Mouse (Mus musculus) lung, adult 2 months (tissue): ENCODE data around the gene Ppp1cb. TPM values are rescaled to one million over a fixed set of nuclear protein-coding genes. Genes with fewer than 3 reads are reported as not detected.

Source experiments
- DNase-seq: peaks from one replicate; pipeline ENCODE4 v3.0.0; 2022
- H3K4me1 ChIP-seq: fragments of 200-500 bp; 2 replicates; pipeline ENCODE4 v1.6.1; 2011; ENCODE audit warnings: low read length; ENCODE audit not compliant: control insufficient read depth, insufficient read depth
- H3K4me3 ChIP-seq: fragments of 200-500 bp; replicated peaks from 2 replicates; pipeline ENCODE3; 2011; ENCODE audit warnings: low read depth, mild to moderate bottlenecking, control low read depth, low read length; ENCODE audit errors: extremely low read depth
- CTCF ChIP-seq: fragments of 200-500 bp; IDR thresholded peaks from 2 replicates; pipeline ENCODE4 v1.5.1; 2011; ENCODE audit warnings: mild to moderate bottlenecking, low read length, control low read depth; ENCODE audit not compliant: insufficient read depth
- POLR2A ChIP-seq: fragments of 200-500 bp; IDR thresholded peaks from 2 replicates; pipeline ENCODE4 v1.6.1; 2011; ENCODE audit warnings: low read depth, mild to moderate bottlenecking, control low read depth, low read length, borderline replicate concordance; ENCODE audit errors: extremely low read depth
- WGBS: fragments of 180-500 bp; shearing (Covaris S2); methylation state at CpG from one replicate; pipeline ENCODE4 v1.1.7; 2018; 5-methylcytosine and 5-hydroxymethylcytosine counted together
- polyA plus RNA-seq: library from polyadenylated mRNA; depleted of rRNA; stranded (reverse); fragments of >200 nt; gene quantifications from 2 replicates; pipeline ENCODE4 v1.2.3, GENCODE M21; 2012

Gene Ppp1cb
- polyA plus RNA-seq, 1 experiment: 44.2 TPM

DNA sequence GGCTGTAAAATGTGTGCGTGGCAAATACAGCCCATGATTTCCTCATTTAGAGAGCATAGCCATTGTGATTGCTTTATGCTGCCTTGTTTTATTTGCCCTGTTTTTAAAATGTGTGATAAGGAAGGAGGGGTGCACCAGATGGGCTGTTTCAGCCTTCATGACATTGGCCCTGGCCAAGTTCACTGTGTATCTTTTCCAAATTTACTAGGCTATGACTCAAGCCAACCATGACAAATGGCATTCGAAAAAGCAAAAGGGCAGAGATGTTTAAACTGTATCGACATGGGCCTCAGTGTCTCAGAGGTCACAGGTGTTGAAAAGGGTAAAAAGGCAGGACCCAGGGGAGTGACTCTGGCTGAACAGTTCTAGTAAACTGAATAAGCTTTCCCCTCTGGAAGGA is 17.3 kb upstream of the Ppp1cb start:
- WGBS: 44% methylated on average over 3 of the region's 3 CpGs
- no peak for TF ChIP-seq CTCF
- TF ChIP-seq POLR2A: no peak
- peak; percentile 11 for DNase-seq
- no peaks in the 10 kb centered on the region; the same call in 1 of the 2 replicates for H3K4me1 ChIP-seq
- H3K4me3 ChIP-seq: no peak overlapping the region

DNA sequence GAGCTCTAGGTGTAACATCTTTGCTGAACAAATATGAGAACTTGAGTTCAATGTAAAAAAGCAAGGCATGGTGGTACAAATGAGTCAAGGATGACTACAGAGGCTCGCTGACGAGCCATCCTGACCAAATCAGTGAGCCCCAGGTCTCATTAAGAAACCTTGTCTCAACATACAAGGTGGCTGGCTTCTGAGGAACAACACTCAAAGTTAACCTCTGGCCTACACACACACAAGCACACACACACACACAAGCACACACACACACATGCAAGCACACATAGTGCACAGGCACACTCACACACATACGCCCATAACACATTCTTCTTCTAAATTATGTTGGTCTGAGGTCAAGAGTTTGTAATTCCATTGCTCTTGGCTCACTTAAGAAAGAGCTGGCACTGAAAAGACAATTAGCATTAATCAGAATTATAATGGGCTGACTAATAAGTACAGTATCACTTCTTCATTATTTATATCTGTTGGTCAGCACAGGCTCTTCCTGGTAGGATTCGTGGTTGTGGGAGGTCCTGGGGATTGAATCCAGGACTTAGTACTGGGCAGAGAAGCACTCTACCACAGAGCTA is 16.6 kb upstream of the Ppp1cb start:
- H3K4me3 ChIP-seq: no peak overlapping the region
- no peak for DNase-seq
- H3K4me1 ChIP-seq: no peaks in the 10 kb centered on the region; the same call in 1 of the 2 replicates
- 76% methylated on average over 4 of the region's 4 CpGs for WGBS
- TF ChIP-seq CTCF: no peak
- TF ChIP-seq POLR2A: no peak

DNA sequence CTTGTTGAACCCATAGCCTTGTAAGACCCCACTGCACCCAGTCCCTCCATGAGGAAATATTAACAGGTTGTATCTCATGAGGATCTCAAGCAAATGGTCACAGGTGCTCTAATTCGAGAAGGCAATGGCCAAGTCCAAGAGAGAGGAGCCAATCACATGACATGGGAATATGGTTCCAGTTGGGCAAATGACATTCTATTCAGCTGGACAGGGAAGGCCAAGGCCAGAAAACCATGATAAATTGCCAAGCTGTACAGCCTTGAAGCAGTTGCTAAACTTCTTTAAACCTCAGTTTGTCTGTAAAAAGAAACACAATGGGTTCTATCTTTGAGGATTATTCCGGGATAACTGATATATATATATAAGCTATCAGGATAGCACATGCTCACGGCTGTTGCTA is 14.7 kb upstream of the Ppp1cb start:
- no peak for DNase-seq
- TF ChIP-seq CTCF (no peak), POLR2A (no peak)
- Histone ChIP-seq H3K4me3 (no peak overlapping the region), H3K4me1 (no peaks in the 10 kb centered on the region)
- 82% methylated on average over 3 of the region's 3 CpGs for WGBS

DNA sequence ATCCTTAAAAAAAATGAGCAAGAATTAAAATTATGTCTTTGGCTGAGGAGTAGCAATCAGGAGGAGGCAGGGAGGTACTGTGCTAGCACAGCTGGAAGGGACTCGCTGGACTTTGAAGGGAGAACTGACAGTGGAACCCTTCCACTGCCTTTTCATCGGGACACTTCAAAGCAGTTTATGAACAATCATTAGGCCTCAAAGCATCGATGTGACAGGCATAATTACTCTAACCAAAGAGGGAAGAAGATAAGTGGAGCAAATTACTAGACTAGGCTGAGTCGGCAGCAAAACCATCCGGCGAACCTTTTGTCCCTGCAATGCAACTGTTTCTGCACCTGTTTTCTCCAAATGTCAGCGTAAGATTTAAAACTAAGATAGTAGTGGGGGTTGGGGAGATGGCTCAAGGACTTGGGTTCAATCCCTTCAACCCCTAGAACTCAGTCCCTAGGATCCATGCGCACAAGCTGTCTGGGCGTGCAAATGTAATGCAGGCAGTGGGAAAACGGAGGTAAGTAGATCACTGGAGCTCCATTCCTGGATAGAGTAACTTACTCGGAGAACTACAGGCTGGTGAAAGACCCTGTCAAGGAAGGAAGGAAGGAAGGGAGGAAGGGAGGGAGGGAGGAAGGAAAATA is 13.2 kb upstream of the Ppp1cb start:
- TF ChIP-seq POLR2A: no peak
- TF ChIP-seq CTCF: no peak
- H3K4me1 ChIP-seq: no peaks in the 10 kb centered on the region
- no peak overlapping the region for H3K4me3 ChIP-seq
- WGBS: 64% methylated on average over 11 of the region's 11 CpGs
- no peak for DNase-seq

DNA sequence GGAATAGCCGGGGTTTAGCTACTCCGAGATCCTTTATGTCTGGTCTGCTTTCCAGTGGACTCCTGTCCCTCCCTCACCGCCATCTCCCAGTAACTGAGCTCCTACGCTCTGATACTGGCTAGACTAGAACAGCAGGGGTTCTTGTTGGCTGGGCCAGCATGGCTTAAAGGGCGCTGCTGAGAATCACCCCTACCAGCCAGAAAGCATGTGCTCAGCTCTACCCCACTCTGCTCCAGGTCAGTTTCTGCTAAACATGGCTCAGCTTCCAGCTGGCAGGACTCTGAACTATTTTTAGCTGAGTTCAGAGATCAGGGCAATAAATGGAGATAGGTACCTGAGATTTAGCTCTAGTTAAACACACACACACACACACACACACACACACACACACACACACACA is 12.2 kb upstream of the Ppp1cb start:
- no peak overlapping the region for H3K4me3 ChIP-seq
- WGBS: 78% methylated on average over 5 of the region's 5 CpGs
- no peak for TF ChIP-seq CTCF
- no peak for TF ChIP-seq POLR2A
- no peaks in the 10 kb centered on the region for H3K4me1 ChIP-seq
- DNase-seq: no peak

DNA sequence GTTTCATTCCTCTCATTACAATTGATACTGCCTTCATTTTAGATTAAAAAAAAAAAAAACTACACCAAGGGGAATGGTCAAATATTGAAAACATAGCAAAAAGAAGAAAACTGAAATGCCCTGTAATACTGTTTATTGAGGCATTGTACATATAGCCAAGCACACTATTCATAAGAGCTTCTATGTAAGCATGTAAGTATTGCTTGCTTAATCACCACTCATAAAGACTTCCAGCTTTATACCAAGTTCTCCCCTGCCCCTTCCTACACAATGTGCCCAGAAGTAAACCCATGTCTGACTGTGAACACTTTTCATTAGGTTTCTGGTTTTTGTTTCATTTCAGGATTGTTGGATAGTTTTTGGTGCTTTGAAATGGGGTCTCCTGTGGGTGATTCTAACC is 11.8 kb upstream of the Ppp1cb start:
- no peak for DNase-seq
- TF ChIP-seq POLR2A (no peak), CTCF (no peak)
- H3K4me3 ChIP-seq: no peak overlapping the region
- H3K4me1 ChIP-seq: no peaks in the 10 kb centered on the region

DNA sequence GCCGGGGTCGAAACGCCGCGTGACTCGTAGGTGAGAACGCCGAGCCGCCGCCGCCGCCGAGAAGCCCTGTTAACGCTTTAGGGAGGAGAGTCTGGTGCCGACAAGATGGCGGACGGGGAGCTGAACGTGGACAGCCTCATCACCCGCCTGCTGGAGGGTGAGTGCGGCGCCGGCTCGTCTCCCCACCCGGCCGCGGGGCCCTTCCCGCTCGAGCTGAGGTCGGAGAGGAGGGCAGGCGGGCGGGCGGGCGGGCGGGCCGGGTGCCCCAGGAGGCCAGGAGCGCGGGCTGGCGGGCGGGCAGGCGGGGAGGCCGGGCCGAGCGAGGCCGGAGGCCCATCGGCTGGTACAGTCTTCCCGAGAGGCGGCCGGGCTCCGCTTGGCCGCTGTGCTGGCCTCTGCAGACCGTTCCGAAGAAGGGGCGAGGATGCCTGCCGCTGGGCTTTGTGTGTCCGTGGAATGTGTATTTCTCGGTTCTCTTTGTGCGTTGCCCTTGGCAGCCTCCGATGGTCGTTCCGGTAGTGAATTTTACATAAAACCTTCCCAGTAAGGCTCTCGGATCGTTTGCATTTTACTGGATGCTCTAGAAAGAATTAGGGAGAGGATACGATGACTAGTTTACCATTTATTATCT is 723 bp downstream of the Ppp1cb start:
- WGBS: 1% methylated on average over 52 of the region's 63 CpGs

DNA sequence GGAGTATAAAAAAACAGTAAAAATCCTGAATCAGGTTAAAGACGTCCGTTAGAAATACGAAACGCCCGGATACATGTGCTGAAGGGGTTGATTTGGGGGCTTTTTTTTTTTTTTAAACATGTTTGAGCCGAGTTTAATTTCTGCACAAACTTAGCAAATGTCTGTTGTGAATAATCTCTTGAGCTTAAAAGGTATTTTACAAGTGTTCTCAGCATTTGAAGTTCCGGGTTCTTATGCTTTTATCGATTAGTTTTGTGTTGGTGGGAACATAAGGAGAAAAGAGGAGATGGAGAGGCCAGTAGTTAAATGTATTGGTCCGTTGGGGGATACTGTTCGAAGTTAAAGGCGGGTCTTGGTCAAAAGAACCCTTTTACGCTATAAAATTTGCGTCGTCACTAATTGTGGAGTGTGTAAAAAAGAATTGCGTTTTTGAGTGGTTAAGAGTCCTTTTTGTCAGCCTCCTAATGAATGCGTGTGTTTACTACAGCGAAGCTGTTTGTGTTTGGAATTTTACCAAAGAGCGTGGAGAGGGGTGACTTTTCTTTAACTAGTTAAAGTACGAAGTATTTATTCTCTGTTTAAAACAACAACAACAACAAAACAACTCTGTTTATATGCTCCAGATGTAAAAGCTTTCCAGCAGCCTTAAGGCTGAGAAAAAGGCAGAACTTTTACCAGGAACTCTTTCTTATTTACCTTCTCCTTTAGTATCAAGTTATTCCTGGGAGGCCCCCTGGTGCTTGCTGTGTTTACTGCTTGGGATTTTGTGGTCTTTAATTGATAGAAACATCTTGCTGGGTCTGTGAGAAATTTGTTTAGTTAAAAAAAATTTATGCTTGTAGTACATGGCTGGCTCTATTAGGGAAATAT is 1.5 kb downstream of the Ppp1cb start:
- H3K4me3 ChIP-seq: peak overlapping the region; percentile 93

More for the DNA sequence above, 723 bp downstream of the Ppp1cb start:
- Histone ChIP-seq H3K4me3 (peak overlapping the region; percentile 93), H3K4me1 (peaks cover 14% of the 10 kb centered on the region)
- TF ChIP-seq POLR2A: no peak; the same call in 1 of the 2 replicates
- TF ChIP-seq CTCF: no peak
- DNase-seq: no peak

DNA sequence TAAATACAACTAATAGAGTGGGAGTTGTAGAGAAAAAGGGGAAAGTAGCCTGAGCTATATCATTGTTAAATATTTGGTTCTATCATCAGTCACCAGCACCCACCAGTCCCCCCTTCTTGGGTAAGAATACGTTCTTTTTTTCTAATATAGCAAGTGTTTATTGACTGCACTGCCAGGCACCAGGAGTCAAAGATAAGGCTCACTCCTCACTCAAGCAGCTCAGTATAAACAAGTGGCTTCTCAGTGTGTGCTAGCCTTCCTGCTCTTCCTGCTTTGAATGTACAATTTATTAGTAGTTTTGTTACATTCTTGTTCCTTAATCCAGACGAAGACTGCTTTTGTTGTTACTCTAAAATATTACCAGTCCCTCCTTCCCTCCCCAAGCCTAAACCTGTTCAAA is 2.3 kb downstream of the Ppp1cb start:
- TF ChIP-seq POLR2A: no peak
- TF ChIP-seq CTCF: no peak

More for the DNA sequence above, 1.5 kb downstream of the Ppp1cb start:
- peaks cover 18% of the 10 kb centered on the region for H3K4me1 ChIP-seq
- no peak for DNase-seq
- WGBS: under 1% methylated on average over 19 of the region's 19 CpGs
- TF ChIP-seq CTCF (no peak), POLR2A (no peak)

More for the DNA sequence above, 2.3 kb downstream of the Ppp1cb start:
- no peak for DNase-seq
- WGBS: 8% methylated on average over 2 of the region's 2 CpGs
- Histone ChIP-seq H3K4me1 (peaks cover 18% of the 10 kb centered on the region), H3K4me3 (no peak overlapping the region)
